Mouse (Mus musculus) mature B cell (primary cell): ENCODE measurements around the gene Cul7.

Source experiments
- in situ Hi-C: fragments of 300-500 bp; cut with MboI; formaldehyde crosslinking; loops from 2 replicates; pipeline ENCODE4 v1.14.3; 2019

The Cul7 gene

GRCm38 (mm10) chr17:46704887-46705835 is 55.0 kb downstream of the Cul7 start, which contains the start of gene Ppp2r5d:
Ppp2r5d (minus strand) TSS chr17:46705111.
- in situ Hi-C loops: no loop called here

GRCm38 (mm10) chr17:46706375-46707089 is 56.4 kb downstream of the Cul7 start:
- in situ Hi-C loops: no loop called here

GRCm38 (mm10) chr17:46710959-46711597 is 60.9 kb downstream of the Cul7 start, which contains the start of gene Pex6:
Pex6 (plus strand) TSS chr17:46711463.
- in situ Hi-C loops: no loop called here

GRCm38 (mm10) chr17:46711612-46712271 is 61.6 kb downstream of the Cul7 start:
- in situ Hi-C loops: no loop called here

GRCm38 (mm10) chr17:46712442-46712841 is 62.3 kb downstream of the Cul7 start:
- in situ Hi-C loops: no loop called here

GRCm38 (mm10) chr17:46713849-46714248 is 63.7 kb downstream of the Cul7 start:
- in situ Hi-C loops: no loop called here
